Comparison of ENCODE assay signal across 21 mouse cellular contexts in the genomic region with DNA sequence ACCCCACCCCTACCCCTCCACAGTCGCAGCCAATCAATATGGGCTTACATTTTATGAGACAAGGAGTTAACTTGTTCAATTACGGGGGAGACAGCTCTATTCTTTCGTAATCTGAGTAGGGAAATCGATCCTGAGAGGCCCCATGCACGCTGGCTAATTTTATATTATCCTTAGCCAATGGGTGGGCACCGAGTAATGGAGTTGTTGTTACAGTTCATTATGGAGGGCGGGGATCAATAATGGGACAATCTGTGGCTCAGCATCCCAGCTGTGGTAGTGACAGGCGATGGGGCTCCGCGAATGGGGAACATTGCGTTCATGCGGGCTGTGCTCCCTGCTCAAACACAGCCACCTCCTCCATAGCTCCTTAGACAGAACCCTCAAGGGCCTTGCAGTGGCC.
DNase-seq lines count a peak whose midpoint lies in the region; ATAC-seq lines count a peak whose summit lies in the region.
"Had no signal": no experiment of that assay in that cellular context is flagged by ENCODE, and none has a peak within 500 bp of the region (broad histone marks: within the 10 kb centered on the region; RNA-seq: fewer than 3 reads in every experiment).

No protein-coding gene starts in this region.

- H3K4me2 ChIP-seq in hindbrain, embryonic 16.5 days (ENCODE audit: low read length): no peak overlapping the region
- no peak overlapping the region; the same call in 1 of the 2 replicates for H3K4me2 ChIP-seq in neural tube, embryonic 12.5 days (replicated peaks)
- no peak overlapping the region for H3K4me2 ChIP-seq in embryonic facial prominence, embryonic 15.5 days (replicated peaks)
- H3K4me2 ChIP-seq: embryonic facial prominence, embryonic 12.5 days; forebrain, embryonic 15.5 days; heart, embryonic 11.5 days; limb, embryonic 13.5 days; liver, embryonic 12.5 days had no signal

- H3K4me3 ChIP-seq in hindbrain, embryonic 10.5 days: no peak overlapping the region
- H3K4me3 ChIP-seq in hindbrain, embryonic 16.5 days (ENCODE audit: low read length): no peak overlapping the region
- no peak overlapping the region for H3K4me3 ChIP-seq in neural tube, embryonic 12.5 days
- no peak overlapping the region for H3K4me3 ChIP-seq in embryonic facial prominence, embryonic 15.5 days (replicated peaks)
- H3K4me3 ChIP-seq: embryonic facial prominence, embryonic 12.5 days; forebrain, embryonic 15.5 days; layer of hippocampus, adult 2 months; limb, embryonic 13.5 days; liver, embryonic 12.5 days; myocyte had no signal

- DNase-seq in hindbrain, embryonic 10.5 days (ENCODE audit: low spot score): peak; percentile 40
- no peak for DNase-seq in neural tube, embryonic 10.5 days (ENCODE audit: extremely low spot score, low spot score)
- no peak for DNase-seq in right cerebral cortex, adult 2 months (ENCODE audit: low spot score in 2 of 2)
- DNase-seq: kidney, adult 9 months; kidney, postnatal 25 days; lung, adult 18-20 months; lung, postnatal 10 days; thymus, adult 2 months had no signal

- peaks cover 3% of the 10 kb centered on the region; the same call in 1 of the 2 replicates for H3K27me3 ChIP-seq in hindbrain, embryonic 10.5 days (ENCODE audit: insufficient read depth, poor library complexity, severe bottlenecking)
- no peaks in the 10 kb centered on the region for H3K27me3 ChIP-seq in hindbrain, embryonic 16.5 days (replicated peaks; ENCODE audit: control insufficient read depth, insufficient read depth, low read length)
- H3K27me3 ChIP-seq in neural tube, embryonic 12.5 days (replicated peaks): 0 out of 2 replicates have a peak, but pooled peaks cover 5% of the 10 kb centered on the region
- H3K27me3 ChIP-seq in embryonic facial prominence, embryonic 15.5 days: no peaks in the 10 kb centered on the region
- H3K27me3 ChIP-seq: embryonic facial prominence, embryonic 12.5 days; forebrain, embryonic 15.5 days; limb, embryonic 13.5 days; liver, embryonic 12.5 days had no signal

- no peak for ATAC-seq in hindbrain, embryonic 16.5 days
- ATAC-seq in neural tube, embryonic 12.5 days (ENCODE audit: low FRiP score, low read depth): peak; percentile 44; the same call in 1 of the 2 replicates
- ATAC-seq in embryonic facial prominence, embryonic 15.5 days (ENCODE audit: insufficient number of reproducible peaks, low FRiP score, low TSS enrichment, low read depth): 0 out of 2 replicates have a peak, but pooled peaks have one; percentile 15
- ATAC-seq in megakaryocyte progenitor cell, adult 5-6 weeks (replicated peaks; ENCODE audit: poor library complexity): no peak
- no peak for ATAC-seq in erythroblast, adult 5-6 weeks (replicated peaks; ENCODE audit: low FRiP score, poor library complexity, severe bottlenecking)
- ATAC-seq: forebrain, embryonic 15.5 days; intestine, embryonic 16.5 days; liver, embryonic 12.5 days had no signal

- peaks cover 11% of the 10 kb centered on the region for H3K4me1 ChIP-seq in hindbrain, embryonic 10.5 days (replicated peaks)
- H3K4me1 ChIP-seq in hindbrain, embryonic 16.5 days (ENCODE audit: control insufficient read depth, insufficient read depth, low read depth, low read length): peaks cover 8% of the 10 kb centered on the region
- 0 out of 2 replicates have a peak, but pooled peaks cover 5% of the 10 kb centered on the region for H3K4me1 ChIP-seq in neural tube, embryonic 12.5 days
- peaks cover 11% of the 10 kb centered on the region; the same call in 1 of the 2 replicates for H3K4me1 ChIP-seq in embryonic facial prominence, embryonic 15.5 days
- H3K4me1 ChIP-seq: forebrain, embryonic 15.5 days; liver, embryonic 12.5 days had no signal

- H3K27ac ChIP-seq in hindbrain, embryonic 10.5 days: peak overlapping the region; percentile 79
- H3K27ac ChIP-seq in hindbrain, embryonic 16.5 days (ENCODE audit: low read depth, low read length): no peak overlapping the region
- no peak overlapping the region for H3K27ac ChIP-seq in neural tube, embryonic 12.5 days
- no peak overlapping the region for H3K27ac ChIP-seq in embryonic facial prominence, embryonic 15.5 days (replicated peaks)
- H3K27ac ChIP-seq: embryonic facial prominence, embryonic 12.5 days; forebrain, embryonic 15.5 days; layer of hippocampus, adult 2 months; limb, embryonic 13.5 days; liver, embryonic 12.5 days had no signal

- H3K9ac ChIP-seq in hindbrain, embryonic 16.5 days (ENCODE audit: low read depth, low read length): no peak overlapping the region
- H3K9ac ChIP-seq in neural tube, embryonic 12.5 days: no peak overlapping the region
- H3K9ac ChIP-seq in embryonic facial prominence, embryonic 15.5 days: no peak overlapping the region
- H3K9ac ChIP-seq: embryonic facial prominence, embryonic 12.5 days; forebrain, embryonic 15.5 days; limb, embryonic 13.5 days; liver, embryonic 12.5 days had no signal

- H3K9me3 ChIP-seq in hindbrain, embryonic 10.5 days: 0 out of 2 replicates have a peak, but pooled peaks cover 4% of the 10 kb centered on the region
- no peaks in the 10 kb centered on the region for H3K9me3 ChIP-seq in hindbrain, embryonic 16.5 days (ENCODE audit: control insufficient read depth, low read length)
- H3K9me3 ChIP-seq in neural tube, embryonic 12.5 days: no peaks in the 10 kb centered on the region
- no peaks in the 10 kb centered on the region for H3K9me3 ChIP-seq in embryonic facial prominence, embryonic 15.5 days (replicated peaks)
- H3K9me3 ChIP-seq: embryonic facial prominence, embryonic 12.5 days; forebrain, embryonic 15.5 days; liver, embryonic 12.5 days had no signal

- no peaks in the 10 kb centered on the region for H3K36me3 ChIP-seq in hindbrain, embryonic 10.5 days
- no peaks in the 10 kb centered on the region for H3K36me3 ChIP-seq in hindbrain, embryonic 16.5 days (ENCODE audit: control insufficient read depth, insufficient read depth, low read length)
- H3K36me3 ChIP-seq in neural tube, embryonic 12.5 days: no peaks in the 10 kb centered on the region
- no peaks in the 10 kb centered on the region for H3K36me3 ChIP-seq in embryonic facial prominence, embryonic 15.5 days
- H3K36me3 ChIP-seq: embryonic facial prominence, embryonic 12.5 days; forebrain, embryonic 15.5 days; limb, embryonic 13.5 days; liver, embryonic 12.5 days had no signal

- WGBS in hindbrain, embryonic 10.5 days: 66% methylated on average over 12 of the region's 12 CpGs
- WGBS in hindbrain, embryonic 16.5 days: 43% methylated on average over 12 of the region's 12 CpGs
- 42% methylated on average over 12 of the region's 12 CpGs for WGBS in neural tube, embryonic 12.5 days
- 56% methylated on average over 12 of the region's 12 CpGs for WGBS in embryonic facial prominence, embryonic 15.5 days

Comparison
In these comparisons a context has a peak if more than half of its experiments do, and no peak if none do; other contexts are left out.
1. ATAC-seq: peak in neural tube, embryonic 12.5 days (single experiment) and embryonic facial prominence, embryonic 15.5 days (single experiment); none in hindbrain, embryonic 16.5 days (single experiment), megakaryocyte progenitor cell, adult 5-6 weeks (single experiment) and erythroblast, adult 5-6 weeks (single experiment).